Mouse (Mus musculus): ENCODE data around the gene Cox6a1. TPM values are rescaled to one million over a fixed set of nuclear protein-coding genes. Genes with fewer than 3 reads are reported as not detected.

Cox6a1 gene
- polyA plus RNA-seq, 1 experiment, result 4,626 TPM

DNA sequence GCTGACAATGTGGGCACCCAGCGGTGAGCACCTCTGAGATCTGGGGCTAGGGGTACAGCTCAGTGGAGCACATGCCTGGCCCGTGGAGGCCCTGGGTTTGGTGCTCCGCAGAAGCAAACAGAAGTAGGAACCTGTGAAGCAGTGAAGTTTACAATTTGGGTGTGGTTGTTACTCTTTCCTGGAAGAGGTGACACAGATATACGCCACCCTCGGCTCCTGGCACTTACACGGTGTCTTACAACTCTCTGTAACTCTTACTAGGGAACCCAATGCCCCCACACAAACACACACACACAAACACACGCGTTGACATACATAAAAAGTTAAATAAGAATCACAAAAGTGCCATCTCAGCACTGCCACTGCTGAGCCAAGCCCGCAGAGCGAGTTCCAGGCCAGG lies 52.4 kb downstream of the Cox6a1 start:
- 73% methylated on average over 10 of the region's 10 CpGs for WGBS
- peaks cover 6% of the 10 kb centered on the region for H3K4me1 ChIP-seq (ENCODE audit: control insufficient read depth, insufficient read depth, low read length)
- H3K36me3 ChIP-seq (ENCODE audit: control insufficient read depth, insufficient read depth, low read length), result peaks cover 3% of the 10 kb centered on the region; the same call in 1 of the 2 replicates
- no peak overlapping the region for H3K27ac ChIP-seq (ENCODE audit: insufficient read depth, low read depth, low read length)
- no peaks in the 10 kb centered on the region for H3K27me3 ChIP-seq (replicated peaks; ENCODE audit: control insufficient read depth, insufficient read depth, low read length)
- no peak for TF ChIP-seq CTCF (conservative IDR thresholded peaks at IDR 0.05; ENCODE audit: insufficient read depth, insufficient read length, low read depth, low read length)
- TF ChIP-seq POLR2A (IDR thresholded peaks at IDR 0.05; ENCODE audit: low read depth, low read length), result no peak
- no peak overlapping the region for H3K4me3 ChIP-seq (ENCODE audit: insufficient read depth, low read depth, low read length)
- DNase-seq, result no peak

Other genes starting within 250 kb of the Cox6a1 start
- 220 and 241 TPM in 2 replicates for gene Acads, start 229.6 kb downstream of the Cox6a1 start, polyA plus RNA-seq (2012; rRNA removed)
- 138 and 141 TPM in 2 replicates for gene Unc119b, start 214.0 kb downstream of the Cox6a1 start, polyA plus RNA-seq (2012; rRNA removed)
- 202 and 209 TPM in 2 replicates for gene Mlec, start 190.8 kb downstream of the Cox6a1 start, polyA plus RNA-seq (2012; rRNA removed)
- gene Cabp1, start 154.6 kb downstream of the Cox6a1 start, polyA plus RNA-seq (2012; rRNA removed), result 1.7 and 2.6 TPM in 2 replicates
- gene Pop5, start 113.1 kb downstream of the Cox6a1 start, polyA plus RNA-seq (2012; rRNA removed), result 132 and 160 TPM in 2 replicates
- 129 and 144 TPM in 2 replicates for gene Rnf10, start 76.1 kb downstream of the Cox6a1 start, polyA plus RNA-seq (2012; rRNA removed)
- gene Coq5, start 69.3 kb downstream of the Cox6a1 start, polyA plus RNA-seq (2012; rRNA removed), result 19.5 and 25.1 TPM in 2 replicates
- 108 and 129 TPM in 2 replicates for gene Dynll1, start 48.0 kb downstream of the Cox6a1 start, polyA plus RNA-seq (2012; rRNA removed)
- 39.2 and 44.8 TPM in 2 replicates for gene Srsf9, start 21.8 kb downstream of the Cox6a1 start, polyA plus RNA-seq (2012; rRNA removed)
- gene Gatc, start 7.8 kb downstream of the Cox6a1 start, polyA plus RNA-seq (2012; rRNA removed), result 12.1 and 16.0 TPM in 2 replicates
- 15.9 and 20.1 TPM in 2 replicates for gene Triap1, start 7.8 kb downstream of the Cox6a1 start, polyA plus RNA-seq (2012; rRNA removed)
- gene Msi1, start 80.6 kb upstream of the Cox6a1 start, polyA plus RNA-seq (2012; rRNA removed), result 2.0 and 2.5 TPM in 2 replicates
- gene Pla2g1b, start 117.3 kb upstream of the Cox6a1 start, polyA plus RNA-seq (2012; rRNA removed), result 0.74 TPM in 1 of 2 replicates, not detected in the other
- 34.0 and 49.3 TPM in 2 replicates for gene Sirt4, start 135.7 kb upstream of the Cox6a1 start, polyA plus RNA-seq (2012; rRNA removed)
- gene Pxn, start 157.7 kb upstream of the Cox6a1 start, polyA plus RNA-seq (2012; rRNA removed), result 101 and 122 TPM in 2 replicates
- gene Rplp0, start 210.5 kb upstream of the Cox6a1 start, polyA plus RNA-seq (2012; rRNA removed), result 1,267 and 1,337 TPM in 2 replicates
- 42.2 and 45.4 TPM in 2 replicates for gene Gcn1l1, start 216.3 kb upstream of the Cox6a1 start, polyA plus RNA-seq (2012; rRNA removed)